ENCODE assay signal across 22 mouse cellular contexts in genomic region chrX:38642183-38642582, GRCm38 (mm10). TPM values are rescaled to one million over a fixed set of nuclear protein-coding genes. Genes with fewer than 3 reads are reported as not detected.
DNase-seq lines count a peak whose midpoint lies in the region; ATAC-seq lines count a peak whose summit lies in the region.
"Had no signal": no experiment of that assay in that cellular context is flagged by ENCODE, and none has a peak within 500 bp of the region (broad histone marks: within the 10 kb centered on the region; RNA-seq: fewer than 3 reads in every experiment).

No protein-coding gene starts in this region.

- H3K4me1 ChIP-seq in limb, embryonic 13.5 days: no peaks in the 10 kb centered on the region
- no peaks in the 10 kb centered on the region for H3K4me1 ChIP-seq in midbrain, embryonic 13.5 days (replicated peaks)
- H3K4me1 ChIP-seq: heart, embryonic 15.5 days; hindbrain, embryonic 10.5 days; neural tube, embryonic 13.5 days had no signal

- H3K27ac ChIP-seq in limb, embryonic 13.5 days: peak overlapping the region; percentile 15; the same call in 1 of the 2 replicates
- no peak overlapping the region for H3K27ac ChIP-seq in midbrain, embryonic 13.5 days
- H3K27ac ChIP-seq: heart, adult 2 months; heart, embryonic 15.5 days; hindbrain, embryonic 10.5 days; neural tube, embryonic 13.5 days had no signal

- 43% methylated on average over 4 of the region's 4 CpGs for WGBS in limb, embryonic 13.5 days
- WGBS in midbrain, embryonic 13.5 days: 76% methylated on average over 4 of the region's 4 CpGs

- no peaks in the 10 kb centered on the region for H3K36me3 ChIP-seq in limb, embryonic 13.5 days
- no peaks in the 10 kb centered on the region for H3K36me3 ChIP-seq in midbrain, embryonic 13.5 days
- H3K36me3 ChIP-seq: heart, embryonic 15.5 days; hindbrain, embryonic 10.5 days; neural tube, embryonic 13.5 days had no signal

- no peaks in the 10 kb centered on the region for H3K9me3 ChIP-seq in limb, embryonic 13.5 days
- H3K9me3 ChIP-seq in midbrain, embryonic 13.5 days: no peaks in the 10 kb centered on the region
- H3K9me3 ChIP-seq: heart, embryonic 15.5 days; hindbrain, embryonic 10.5 days; neural tube, embryonic 13.5 days had no signal

- no peak overlapping the region for H3K4me2 ChIP-seq in limb, embryonic 13.5 days (replicated peaks)
- no peak overlapping the region for H3K4me2 ChIP-seq in midbrain, embryonic 13.5 days (replicated peaks)
- H3K4me2 ChIP-seq: heart, embryonic 15.5 days; midbrain, embryonic 11.5 days; neural tube, embryonic 13.5 days had no signal

- no peak overlapping the region for H3K4me3 ChIP-seq in limb, embryonic 13.5 days
- H3K4me3 ChIP-seq in midbrain, embryonic 13.5 days (replicated peaks): no peak overlapping the region
- H3K4me3 ChIP-seq: heart, adult 2 months; heart, embryonic 15.5 days; hindbrain, embryonic 10.5 days; neural tube, embryonic 13.5 days had no signal

- H3K27me3 ChIP-seq in limb, embryonic 13.5 days: no peaks in the 10 kb centered on the region
- H3K27me3 ChIP-seq in midbrain, embryonic 13.5 days: no peaks in the 10 kb centered on the region
- H3K27me3 ChIP-seq: CH12.LX; heart, embryonic 15.5 days; neural tube, embryonic 13.5 days had no signal

- no peak overlapping the region for H3K9ac ChIP-seq in limb, embryonic 13.5 days
- H3K9ac ChIP-seq in midbrain, embryonic 13.5 days (replicated peaks): no peak overlapping the region
- H3K9ac ChIP-seq: heart, embryonic 15.5 days; liver, postnatal 0 days; neural tube, embryonic 13.5 days had no signal

- peak; percentile 12 for DNase-seq in embryo, embryonic 10.5 days (ENCODE audit: low spot score)
- DNase-seq in embryo, embryonic 10 days (ENCODE audit: low spot score): no peak
- peak; percentile 2 for DNase-seq in lung, postnatal 10 days
- DNase-seq in lung, postnatal 25 days (ENCODE audit: low spot score): no peak
- DNase-seq in urinary bladder, postnatal 10 days (ENCODE audit: low spot score): no peak
- no peak for DNase-seq in right cerebral cortex, postnatal 36 days (ENCODE audit: low spot score in 2 of 2)
- DNase-seq: cerebellum, adult 2 months; cerebellum, postnatal 36 days; heart, adult 2 months; kidney, adult 9 months; kidney, postnatal 36 days; liver, postnatal 0 days; lung, postnatal 4 days; spleen, adult 18-20 months; thymus, postnatal 25 days had no signal

- ATAC-seq in limb, embryonic 13.5 days (ENCODE audit: low FRiP score, low read depth): no peak
- ATAC-seq in midbrain, embryonic 13.5 days: no peak
- ATAC-seq: liver, postnatal 0 days had no signal

RNA-seq across cellular contexts. Expression of gene C1galt1c1, which starts 7.3 kb away (rescaled TPM):
- 26.8 and 27.3 TPM in 2 replicates for polyA plus RNA-seq in limb, embryonic 13.5 days (2015; fragmentation: Nextera tagmentation; extraction: Ambion mirVana)
- polyA plus RNA-seq in midbrain, embryonic 13.5 days (2015; fragmentation: Nextera tagmentation; extraction: Ambion mirVana): 26.8 and 27.8 TPM in 2 replicates

RNA-seq across cellular contexts. Expression of gene Mcts1, which starts 41.8 kb away (rescaled TPM):
- polyA plus RNA-seq in limb, embryonic 13.5 days (2015; fragmentation: Nextera tagmentation; extraction: Ambion mirVana): 102 and 108 TPM in 2 replicates
- 162 and 168 TPM in 2 replicates for polyA plus RNA-seq in midbrain, embryonic 13.5 days (2015; fragmentation: Nextera tagmentation; extraction: Ambion mirVana)

Comparison
In these comparisons a context has a peak if more than half of its experiments do, and no peak if none do; other contexts are left out.
1. DNase-seq: peak in embryo, embryonic 10.5 days (single experiment) and lung, postnatal 10 days (single experiment); none in embryo, embryonic 10 days (single experiment), lung, postnatal 25 days (single experiment), urinary bladder, postnatal 10 days (single experiment) and right cerebral cortex, postnatal 36 days (0 of 2).